Mouse (Mus musculus): ENCODE results near the gene Tgm2. TPM values are rescaled to one million over a fixed set of nuclear protein-coding genes. Genes with fewer than 3 reads are reported as not detected.

The Tgm2 gene
- polyA plus RNA-seq, 1 experiment from 2014 or later: 218 TPM

- peak overlapping the region; percentile 92 for H3K27ac ChIP-seq (replicated peaks)
- 8% methylated on average over 9 of the region's 9 CpGs for WGBS
- ATAC-seq (ENCODE audit: extremely low read depth, insufficient number of reproducible peaks, low FRiP score, low TSS enrichment): peak; percentile 35; the same call in 1 of the 2 replicates
- peaks cover 30% of the 10 kb centered on the region for H3K36me3 ChIP-seq
- H3K4me2 ChIP-seq: peak overlapping the region; percentile 59
- no peaks in the 10 kb centered on the region for H3K9me3 ChIP-seq
- H3K4me3 ChIP-seq: peak overlapping the region; percentile 16
- peak overlapping the region; percentile 67 for H3K9ac ChIP-seq
- H3K27me3 ChIP-seq (replicated peaks): no peaks in the 10 kb centered on the region
- peaks cover 62% of the 10 kb centered on the region for H3K4me1 ChIP-seq
Observed at GRCm38 (mm10) chr2:158113591-158114257, 32.5 kb downstream of the Tgm2 start.

GRCm38 (mm10) chr2:158109516-158109915, 36.7 kb downstream of the Tgm2 start:
- no peaks in the 10 kb centered on the region for H3K27me3 ChIP-seq (replicated peaks)
- H3K9me3 ChIP-seq: no peaks in the 10 kb centered on the region
- WGBS: 45% methylated on average over 8 of the region's 8 CpGs
- H3K9ac ChIP-seq: peak overlapping the region; percentile 41; the same call in 1 of the 2 replicates
- H3K4me3 ChIP-seq: no peak overlapping the region
- H3K36me3 ChIP-seq: no peaks in the 10 kb centered on the region
- H3K4me1 ChIP-seq: peaks cover 51% of the 10 kb centered on the region
- ATAC-seq (ENCODE audit: extremely low read depth, insufficient number of reproducible peaks, low FRiP score, low TSS enrichment): no peak
- H3K27ac ChIP-seq (replicated peaks): peak overlapping the region; percentile 75
- H3K4me2 ChIP-seq: no peak overlapping the region

- Histone ChIP-seq H3K36me3 (no peaks in the 10 kb centered on the region), H3K27me3 (replicated peaks) (no peaks in the 10 kb centered on the region), H3K27ac (replicated peaks) (peak overlapping the region; percentile 77), H3K9ac (no peak overlapping the region), H3K4me2 (no peak overlapping the region), H3K4me1 (peaks cover 32% of the 10 kb centered on the region), H3K9me3 (no peaks in the 10 kb centered on the region), H3K4me3 (no peak overlapping the region)
- WGBS: 26% methylated on average over 6 of the region's 6 CpGs
- ATAC-seq (ENCODE audit: extremely low read depth, insufficient number of reproducible peaks, low FRiP score, low TSS enrichment): peak; percentile 20; the same call in 1 of the 2 replicates
Observed at GRCm38 (mm10) chr2:158106947-158107587, 39.2 kb downstream of the Tgm2 start.

- Histone ChIP-seq H3K4me1 (peaks cover 32% of the 10 kb centered on the region), H3K9me3 (no peaks in the 10 kb centered on the region), H3K9ac (no peak overlapping the region), H3K27me3 (replicated peaks) (no peaks in the 10 kb centered on the region), H3K4me3 (no peak overlapping the region), H3K4me2 (no peak overlapping the region), H3K36me3 (no peaks in the 10 kb centered on the region), H3K27ac (replicated peaks) (no peak overlapping the region; the same call in 1 of the 2 replicates)
- 64% methylated on average over 6 of the region's 6 CpGs for WGBS
- no peak for ATAC-seq (ENCODE audit: extremely low read depth, insufficient number of reproducible peaks, low FRiP score, low TSS enrichment)
Observed at GRCm38 (mm10) chr2:158105605-158106004, 40.6 kb downstream of the Tgm2 start.

GRCm38 (mm10) chr2:158104966-158105365, 41.3 kb downstream of the Tgm2 start:
- H3K36me3 ChIP-seq: no peaks in the 10 kb centered on the region
- 82% methylated on average over 6 of the region's 6 CpGs for WGBS
- H3K9me3 ChIP-seq: no peaks in the 10 kb centered on the region
- no peaks in the 10 kb centered on the region for H3K27me3 ChIP-seq (replicated peaks)
- ATAC-seq (ENCODE audit: extremely low read depth, insufficient number of reproducible peaks, low FRiP score, low TSS enrichment): no peak
- no peak overlapping the region for H3K4me2 ChIP-seq
- no peak overlapping the region for H3K27ac ChIP-seq (replicated peaks)
- H3K9ac ChIP-seq: no peak overlapping the region
- H3K4me3 ChIP-seq: no peak overlapping the region
- H3K4me1 ChIP-seq: peaks cover 33% of the 10 kb centered on the region

- Histone ChIP-seq H3K4me3 (no peak overlapping the region), H3K4me1 (peaks cover 8% of the 10 kb centered on the region), H3K9me3 (no peaks in the 10 kb centered on the region), H3K27ac (replicated peaks) (no peak overlapping the region), H3K9ac (no peak overlapping the region), H3K4me2 (no peak overlapping the region), H3K36me3 (no peaks in the 10 kb centered on the region), H3K27me3 (replicated peaks) (no peaks in the 10 kb centered on the region)
- 72% methylated on average over 5 of the region's 5 CpGs for WGBS
- ATAC-seq (ENCODE audit: extremely low read depth, insufficient number of reproducible peaks, low FRiP score, low TSS enrichment): no peak
Observed at GRCm38 (mm10) chr2:158101768-158102167, 44.5 kb downstream of the Tgm2 start.

GRCm38 (mm10) chr2:158099537-158099936, 46.7 kb downstream of the Tgm2 start:
- Histone ChIP-seq H3K9ac (no peak overlapping the region), H3K27me3 (replicated peaks) (no peaks in the 10 kb centered on the region), H3K4me3 (no peak overlapping the region), H3K9me3 (no peaks in the 10 kb centered on the region), H3K27ac (replicated peaks) (no peak overlapping the region), H3K4me2 (no peak overlapping the region), H3K36me3 (no peaks in the 10 kb centered on the region), H3K4me1 (peaks cover 16% of the 10 kb centered on the region)
- ATAC-seq (ENCODE audit: extremely low read depth, insufficient number of reproducible peaks, low FRiP score, low TSS enrichment): no peak
- 76% methylated on average over 3 of the region's 3 CpGs for WGBS

- WGBS: 82% methylated on average over 5 of the region's 5 CpGs
- no peaks in the 10 kb centered on the region for H3K36me3 ChIP-seq
- H3K4me3 ChIP-seq: no peak overlapping the region
- ATAC-seq (ENCODE audit: extremely low read depth, insufficient number of reproducible peaks, low FRiP score, low TSS enrichment): no peak
- no peak overlapping the region for H3K4me2 ChIP-seq
- H3K9ac ChIP-seq: no peak overlapping the region
- no peaks in the 10 kb centered on the region for H3K27me3 ChIP-seq (replicated peaks)
- no peaks in the 10 kb centered on the region for H3K9me3 ChIP-seq
- peaks cover 25% of the 10 kb centered on the region for H3K4me1 ChIP-seq
- H3K27ac ChIP-seq (replicated peaks): no peak overlapping the region
Observed at GRCm38 (mm10) chr2:158098730-158099129, 47.5 kb downstream of the Tgm2 start.

GRCm38 (mm10) chr2:158097071-158097470, 49.2 kb downstream of the Tgm2 start:
- H3K9ac ChIP-seq: no peak overlapping the region
- ATAC-seq (ENCODE audit: extremely low read depth, insufficient number of reproducible peaks, low FRiP score, low TSS enrichment): no peak
- 74% methylated on average over 5 of the region's 5 CpGs for WGBS
- no peaks in the 10 kb centered on the region for H3K9me3 ChIP-seq
- H3K27me3 ChIP-seq (replicated peaks): no peaks in the 10 kb centered on the region
- H3K4me1 ChIP-seq: peaks cover 36% of the 10 kb centered on the region
- no peak overlapping the region for H3K27ac ChIP-seq (replicated peaks)
- H3K4me2 ChIP-seq: no peak overlapping the region
- no peaks in the 10 kb centered on the region for H3K36me3 ChIP-seq
- no peak overlapping the region for H3K4me3 ChIP-seq

GRCm38 (mm10) chr2:158094846-158095245, 51.4 kb downstream of the Tgm2 start:
- H3K9me3 ChIP-seq: no peaks in the 10 kb centered on the region
- H3K4me1 ChIP-seq: peaks cover 34% of the 10 kb centered on the region
- H3K36me3 ChIP-seq: no peaks in the 10 kb centered on the region
- no peak for ATAC-seq (ENCODE audit: extremely low read depth, insufficient number of reproducible peaks, low FRiP score, low TSS enrichment)
- H3K27ac ChIP-seq (replicated peaks): peak overlapping the region; percentile 60
- H3K4me2 ChIP-seq: 0 out of 2 replicates have a peak overlapping the region, but pooled peaks have one; percentile 7
- H3K9ac ChIP-seq: no peak overlapping the region
- no peaks in the 10 kb centered on the region for H3K27me3 ChIP-seq (replicated peaks)
- H3K4me3 ChIP-seq: no peak overlapping the region
- WGBS: 54% methylated on average over 5 of the region's 5 CpGs

- Histone ChIP-seq H3K9ac (0 out of 2 replicates have a peak overlapping the region, but pooled peaks have one; percentile 5), H3K27me3 (replicated peaks) (no peaks in the 10 kb centered on the region), H3K27ac (replicated peaks) (peak overlapping the region; percentile 60), H3K36me3 (no peaks in the 10 kb centered on the region), H3K4me3 (no peak overlapping the region), H3K4me1 (peaks cover 34% of the 10 kb centered on the region), H3K4me2 (no peak overlapping the region), H3K9me3 (no peaks in the 10 kb centered on the region)
- ATAC-seq (ENCODE audit: extremely low read depth, insufficient number of reproducible peaks, low FRiP score, low TSS enrichment): no peak
- WGBS: 68% methylated on average over 7 of the region's 7 CpGs
Observed at GRCm38 (mm10) chr2:158094300-158094699, 51.9 kb downstream of the Tgm2 start.

All from heart, embryonic 13.5 days (tissue).